Mouse (Mus musculus): ENCODE measurements around the gene Frat1.

- TF ChIP-seq CTCF (IDR thresholded peaks at IDR 0.05; ENCODE audit: insufficient read depth, low read depth, low read length) (no peak), POLR2A (IDR thresholded peaks at IDR 0.05; ENCODE audit: insufficient read depth, low read depth, low read length) (no peak)
Measured at GRCm38 (mm10) chr19:41842196-41842595, 12.4 kb downstream of the Frat1 start.
